Mouse (Mus musculus): Measurements from ENCODE around the gene Mip.
"Not testable (repeated sequence)": the region's sequence is repeated elsewhere in the genome, so short reads cannot be mapped to it uniquely, and the experiment has no call there.

Mip gene

DNA sequence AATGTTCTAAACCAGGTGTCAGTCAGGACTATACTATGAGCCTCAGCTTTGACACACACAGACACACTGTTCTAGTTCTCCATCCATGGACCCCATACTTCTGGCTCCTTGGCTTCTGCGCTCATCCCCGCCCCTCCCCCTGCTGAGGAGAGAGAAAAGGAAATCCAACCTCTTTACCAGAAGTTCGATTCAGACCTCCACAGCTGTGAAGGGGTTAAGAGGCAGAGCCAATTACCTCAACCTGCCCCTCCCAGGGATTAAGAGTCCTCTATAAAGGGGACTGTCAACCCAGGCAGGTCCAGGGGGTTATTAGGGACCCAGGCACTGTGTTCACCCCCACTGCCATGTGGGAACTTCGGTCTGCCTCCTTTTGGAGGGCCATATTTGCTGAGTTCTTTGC lies at the start of gene Mip:
Gene Mip, plus strand, starts transcription at position 301 of the 400 bp plus-strand sequence.
- in situ Hi-C loops (cut with MboI): no loop called here

- in situ Hi-C loops (cut with MboI): no loop called here
These were observed 49.5 kb upstream of the Mip start for GRCm38 (mm10) chr10:128175996-128176755.

- in situ Hi-C loops (cut with MboI): no loop called here
These were observed 48.3 kb upstream of the Mip start for GRCm38 (mm10) chr10:128177316-128177715.

DNA sequence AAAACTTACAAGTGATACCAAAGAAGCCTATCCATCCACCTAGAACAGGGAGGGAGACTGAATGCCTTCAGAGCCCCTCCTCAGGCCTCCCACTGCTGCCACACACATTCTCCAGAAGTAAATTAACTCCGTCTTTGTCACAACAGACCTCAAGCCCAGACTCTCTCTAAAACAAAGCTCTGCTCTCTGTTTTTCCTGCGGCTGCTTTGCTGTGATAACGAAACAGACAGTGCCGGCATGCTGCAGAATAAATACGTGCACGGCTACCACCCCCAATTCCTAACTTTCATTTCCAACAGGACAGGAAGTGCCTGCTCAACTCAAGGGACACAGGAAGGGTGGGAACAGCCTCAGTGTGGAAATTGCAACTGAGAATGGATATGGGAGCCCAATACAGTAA lies 45.6 kb upstream of the Mip start, which contains the start of gene Rbms2:
Gene Rbms2, minus strand, starts transcription at position 309 of the 400 bp plus-strand sequence.
- in situ Hi-C loops (cut with MboI): no loop called here

DNA sequence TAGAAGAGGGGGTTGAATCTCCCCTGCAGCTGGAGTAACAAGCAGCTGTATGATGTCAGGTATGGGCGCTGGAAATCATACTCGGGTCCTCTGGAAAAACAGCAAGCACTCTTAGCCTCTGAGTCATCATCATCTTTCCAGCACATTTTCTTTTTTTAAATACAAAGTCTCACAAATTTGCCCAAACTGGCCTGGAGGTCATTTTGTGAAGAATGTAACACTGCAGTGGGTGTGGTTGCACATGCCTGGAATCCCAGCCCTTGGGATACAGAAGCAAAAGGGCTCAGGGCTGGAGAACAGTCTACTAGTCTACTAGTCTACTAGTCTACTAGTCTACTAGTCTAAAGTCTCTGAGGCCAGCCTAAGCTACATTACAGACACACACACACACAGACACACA lies 41.3 kb upstream of the Mip start:
- in situ Hi-C loops (cut with MboI): no loop called here

- in situ Hi-C loops (cut with MboI): no loop called here
These were observed 40.2 kb upstream of the Mip start for GRCm38 (mm10) chr10:128185277-128185940.

DNA sequence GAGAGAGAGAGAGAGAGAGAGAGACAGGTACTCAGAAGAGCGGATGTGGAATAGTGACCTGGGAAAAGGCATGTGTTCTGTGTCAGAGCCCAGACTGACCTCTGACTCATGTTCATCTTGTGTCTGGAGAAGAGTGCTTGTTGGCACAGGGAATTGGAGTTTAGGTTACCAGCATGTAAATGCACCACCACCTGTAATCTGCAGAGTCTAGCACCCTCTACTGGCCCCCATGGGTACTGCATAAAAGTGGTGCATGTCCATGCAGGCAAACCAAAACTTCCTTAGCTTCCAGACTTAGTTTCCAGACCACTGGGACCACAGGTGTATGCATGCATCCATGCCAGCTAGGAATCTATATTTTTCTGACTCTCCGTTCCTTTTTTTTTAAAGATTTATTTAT lies 39.7 kb upstream of the Mip start:
- in situ Hi-C loops (cut with MboI): no loop called here

DNA sequence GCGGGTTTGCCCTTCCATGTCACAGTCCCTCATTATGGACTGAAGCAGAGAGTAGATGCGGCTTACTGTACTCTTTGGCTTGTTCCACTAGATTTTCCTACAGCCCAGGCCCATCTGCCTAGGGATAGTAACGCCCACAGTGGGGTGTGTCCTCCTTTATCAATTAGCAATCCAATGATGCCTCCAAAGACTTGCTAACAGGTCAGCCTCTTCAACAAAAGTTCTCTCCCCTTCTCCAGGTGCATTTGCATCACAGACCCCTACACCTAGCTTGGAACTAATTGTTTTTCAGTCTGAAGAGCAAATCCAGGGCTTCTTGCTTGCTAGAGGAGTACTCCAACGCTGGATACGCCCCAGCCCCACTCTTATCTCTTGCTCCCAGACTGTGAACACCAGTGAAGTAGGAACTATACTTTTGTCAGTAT lies 38.4 kb upstream of the Mip start:
- in situ Hi-C loops (cut with MboI): no loop called here

DNA sequence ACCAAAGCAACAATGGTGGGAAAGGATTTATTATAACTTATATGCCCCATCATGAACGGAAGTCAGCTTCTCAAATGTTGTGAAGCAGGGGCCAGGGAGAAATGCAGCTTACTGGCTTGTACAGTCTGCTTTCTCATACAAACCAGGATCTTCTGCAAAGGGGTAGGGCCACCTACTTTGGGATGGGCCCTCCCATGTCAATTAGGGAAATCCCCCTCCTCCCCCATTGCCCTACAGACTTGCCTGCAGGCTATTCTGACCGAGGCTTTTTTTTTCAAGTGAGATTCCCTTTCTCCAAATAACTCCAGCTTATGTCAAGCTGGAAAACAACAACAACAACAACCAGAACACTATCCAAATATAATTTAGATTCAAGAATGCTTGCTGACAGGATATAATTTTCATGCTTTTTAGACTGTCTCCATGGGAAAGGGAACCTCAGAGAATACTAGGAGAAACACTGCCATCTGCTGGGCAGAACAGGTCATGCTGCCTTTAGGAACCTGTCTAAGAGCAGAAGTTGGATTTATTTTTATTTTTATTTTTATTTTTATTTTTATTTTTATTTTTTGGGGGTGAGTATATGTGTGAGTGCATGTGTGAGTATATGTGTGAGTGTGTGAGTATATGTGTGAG lies 37.3 kb upstream of the Mip start:
- in situ Hi-C loops (cut with MboI): no loop called here

DNA sequence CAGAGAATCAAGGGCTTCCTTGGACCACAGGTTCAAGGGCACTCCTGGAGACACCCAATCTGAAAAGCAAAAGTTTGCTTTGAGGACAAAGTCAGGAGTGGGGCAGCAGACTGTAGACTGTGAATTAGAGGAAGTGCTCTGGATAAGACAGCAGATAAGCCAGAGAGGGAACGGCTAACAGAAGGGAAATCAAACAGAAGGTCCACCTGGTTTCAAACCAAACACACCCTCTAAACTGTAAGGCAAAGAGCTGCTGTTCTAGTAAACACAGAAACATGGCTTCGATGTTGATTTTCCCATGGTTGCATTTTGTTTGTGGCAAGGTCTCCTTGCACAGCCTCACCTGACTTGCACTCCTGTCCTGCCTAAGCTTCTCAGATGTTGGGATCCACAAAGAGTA lies 34.2 kb upstream of the Mip start:
- in situ Hi-C loops (cut with MboI): no loop called here

GRCm38 (mm10) chr10:128192030-128192766 lies 33.4 kb upstream of the Mip start:
- in situ Hi-C loops (cut with MboI): not testable (repeated sequence)

DNA sequence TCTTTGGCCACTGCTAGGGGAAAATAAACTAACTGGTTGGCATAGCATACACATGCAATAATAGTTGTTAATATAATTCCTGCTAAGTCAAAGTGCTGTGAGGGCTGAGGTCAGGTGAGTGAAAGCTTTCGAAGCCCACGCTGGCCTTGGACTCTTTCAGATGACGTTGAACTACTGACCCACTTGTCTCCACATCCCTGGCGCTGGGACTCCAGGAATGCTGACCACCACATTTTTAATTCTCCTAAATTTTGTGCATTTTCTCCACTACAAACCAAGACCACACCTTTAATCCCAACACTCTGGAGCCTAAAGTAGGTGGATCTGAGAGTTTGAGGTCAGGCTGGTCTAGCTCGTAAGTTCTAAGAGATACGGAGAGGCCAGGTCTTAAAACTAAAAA lies 32.5 kb upstream of the Mip start:
- in situ Hi-C loops (cut with MboI): no loop called here

- in situ Hi-C loops (cut with MboI): no loop called here
These were observed 31.6 kb upstream of the Mip start, which contains the start of gene Gls2 for GRCm38 (mm10) chr10:128194024-128194550. Gene Gls2 (plus strand): TSS chr10:128194457.

DNA sequence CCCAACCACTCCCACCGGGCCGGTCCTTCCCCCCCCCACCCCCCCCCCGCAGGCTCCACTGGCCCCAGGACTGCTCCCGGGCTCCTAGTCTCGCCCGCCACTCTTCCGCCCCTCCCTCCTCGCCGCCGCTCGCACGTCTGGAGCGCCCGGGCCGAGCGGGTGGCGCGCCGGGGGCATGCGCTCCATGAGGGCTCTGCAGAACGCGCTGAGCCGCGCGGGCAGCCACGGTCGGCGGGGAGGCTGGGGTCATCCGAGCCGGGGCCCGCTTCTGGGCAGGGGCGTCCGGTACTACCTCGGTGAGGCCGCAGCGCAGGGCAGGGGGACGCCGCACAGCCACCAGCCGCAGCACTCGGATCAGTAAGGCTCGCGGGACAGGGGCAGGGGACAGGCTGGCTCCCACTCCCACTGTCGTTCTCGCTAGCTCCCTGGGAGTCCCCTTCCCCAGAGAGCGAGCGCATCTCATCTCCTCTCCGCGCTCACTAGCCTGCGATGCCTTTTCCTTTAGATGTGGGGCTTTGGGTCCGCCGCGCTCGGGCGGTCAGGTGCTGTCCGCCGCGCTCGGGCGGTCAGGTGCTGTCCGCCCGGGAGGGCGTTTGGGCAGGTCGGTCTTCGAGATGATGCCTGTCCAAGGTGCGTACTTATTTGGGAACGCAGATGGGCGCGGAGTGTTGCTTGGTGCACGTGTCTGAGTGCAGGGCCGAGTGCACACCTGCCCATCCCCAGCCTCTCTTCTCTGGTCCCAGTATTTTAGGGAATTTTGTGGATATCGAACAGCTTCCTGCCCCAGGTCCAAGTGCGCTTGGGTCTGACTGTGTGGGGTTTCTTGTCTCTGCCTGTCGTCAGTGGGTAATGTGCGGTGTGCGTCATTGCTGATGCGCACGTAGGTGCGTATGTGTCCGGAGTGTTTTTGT lies 30.8 kb upstream of the Mip start:
- in situ Hi-C loops (cut with MboI): no loop called here

DNA sequence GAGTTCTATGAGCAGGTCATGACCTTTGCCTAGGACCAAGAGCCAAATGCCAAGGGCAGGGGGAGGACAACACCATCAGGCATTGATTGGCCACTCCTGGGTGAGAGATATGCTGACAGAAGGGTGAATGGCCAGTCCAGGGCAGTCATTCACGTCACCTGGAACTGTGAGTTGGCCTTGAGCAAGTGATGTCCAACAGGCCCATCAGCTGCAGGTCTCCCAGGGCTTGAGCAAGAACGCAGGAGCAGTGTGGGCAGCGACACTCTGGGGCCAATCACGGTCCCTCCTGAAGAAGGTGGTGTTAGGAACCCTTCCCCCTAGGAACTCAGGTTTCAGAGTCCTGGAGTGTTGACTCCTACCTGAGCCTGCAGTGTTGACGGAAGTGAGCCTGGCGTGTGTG lies 23.8 kb upstream of the Mip start:
- in situ Hi-C loops (cut with MboI): no loop called here

GRCm38 (mm10) chr10:128204941-128205340 lies 20.7 kb upstream of the Mip start:
- in situ Hi-C loops (cut with MboI): no loop called here

DNA sequence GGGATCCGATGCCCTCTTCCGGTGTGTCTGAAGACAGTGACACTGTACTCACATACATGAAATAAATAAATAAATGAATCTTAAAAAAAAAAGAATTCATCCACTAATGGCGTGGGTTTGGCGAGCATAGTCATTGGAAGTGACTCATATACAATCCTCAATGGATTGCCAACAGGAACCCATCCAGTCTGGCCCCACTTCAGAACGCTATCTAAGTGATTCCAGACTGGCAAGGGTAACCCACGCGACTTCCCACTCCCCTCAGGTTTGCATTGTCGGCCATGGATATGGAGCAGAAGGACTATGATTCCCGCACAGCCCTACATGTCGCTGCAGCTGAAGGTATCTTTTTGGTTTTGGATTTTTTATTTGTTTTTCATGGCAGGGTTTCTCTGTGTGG lies 17.3 kb upstream of the Mip start:
- in situ Hi-C loops (cut with MboI): no loop called here

DNA sequence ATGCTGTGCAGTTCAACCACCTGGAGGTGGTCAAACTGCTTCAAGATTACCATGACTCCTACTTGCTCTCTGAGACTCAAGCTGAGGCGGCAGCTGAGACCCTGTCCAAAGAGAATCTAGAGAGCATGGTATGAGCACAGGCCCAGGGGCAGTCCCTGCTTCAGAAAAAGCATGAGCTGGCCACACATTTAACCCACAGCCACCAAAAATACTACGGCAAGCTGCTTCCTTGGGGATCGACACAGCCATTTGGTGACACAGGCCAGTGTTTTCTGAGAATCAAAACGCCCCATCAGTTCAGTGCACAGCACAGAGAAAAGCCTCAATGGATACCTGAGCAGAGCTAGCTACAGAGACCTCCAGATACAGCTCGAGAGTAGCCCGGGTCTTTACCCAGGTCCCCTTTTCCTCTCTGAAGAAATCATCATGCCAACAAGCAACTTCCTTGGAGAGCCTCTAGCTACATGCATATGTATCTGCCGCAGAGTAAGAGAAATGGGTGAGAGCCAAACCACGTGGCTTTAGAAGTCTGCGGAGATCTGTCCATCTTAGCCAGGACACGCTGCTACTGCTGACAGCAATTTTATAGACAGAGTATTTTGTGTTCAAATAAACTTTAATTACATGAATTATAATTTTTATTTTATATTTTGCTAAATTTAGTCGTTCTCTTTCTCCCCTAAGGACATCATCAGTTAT lies 16.2 kb upstream of the Mip start:
- in situ Hi-C loops (cut with MboI): no loop called here

DNA sequence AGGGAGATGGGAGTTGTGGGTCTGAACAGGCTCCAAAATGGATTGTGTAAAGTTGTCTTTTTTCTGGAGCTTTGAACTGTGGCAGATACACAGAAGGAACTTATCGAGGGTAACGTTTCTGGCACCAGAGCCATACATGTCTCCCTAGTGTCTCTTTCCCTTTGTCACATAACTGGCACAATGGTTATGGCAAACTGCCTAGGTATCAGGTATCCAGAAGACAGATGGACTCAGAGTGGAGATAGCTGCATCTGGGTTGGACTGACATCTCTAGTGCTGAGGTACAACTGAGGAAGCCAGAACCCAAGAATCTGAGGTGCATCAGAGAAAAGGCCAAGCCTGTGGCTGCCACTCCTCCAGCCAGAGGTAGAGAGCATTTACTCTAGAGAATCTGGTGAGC lies 15.5 kb upstream of the Mip start:
- in situ Hi-C loops (cut with MboI): no loop called here

DNA sequence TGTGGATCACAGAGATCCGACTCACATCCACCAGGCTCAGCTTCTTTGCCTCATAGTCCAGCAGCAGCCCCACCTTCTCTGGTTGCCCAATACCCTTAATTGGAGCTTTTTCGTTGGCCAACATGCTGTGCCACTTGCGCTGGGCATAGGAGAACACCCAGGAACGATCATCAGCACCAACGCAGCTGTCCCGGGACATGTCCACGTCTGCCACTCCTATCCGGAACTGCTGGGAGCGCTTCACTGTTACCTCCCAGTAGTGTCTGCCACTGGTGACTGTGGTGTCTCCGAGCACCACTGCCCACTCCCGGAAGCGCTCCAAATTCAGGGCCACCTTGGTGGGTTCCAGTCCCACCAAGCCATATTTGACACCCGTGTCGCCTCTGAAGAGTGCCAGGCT lies 14.7 kb upstream of the Mip start:
- in situ Hi-C loops (cut with MboI): no loop called here

Data from mature B cell (primary cell).